Mouse (Mus musculus): ENCODE measurements at regions not wholly inside any gene's neighbourhood (a gene's known extent, or its start where the extent isn't known, plus 50 kb on each side); places are given as distances from the start of the nearest gene placed in this dataset.

GRCm38 (mm10) chr8:26287665-26288064 lies 168.3 kb downstream of the Gm45692 start:
- DNase-seq (ENCODE audit: low spot score): no peak

- DNase-seq (ENCODE audit: low spot score): no peak
These were observed 168.8 kb downstream of the Gm45692 start for GRCm38 (mm10) chr8:26288163-26288562.

GRCm38 (mm10) chr8:26298066-26298804 lies 178.9 kb downstream of the Gm45692 start:
- no peak for DNase-seq (ENCODE audit: low spot score)

GRCm38 (mm10) chr8:26300246-26300645 lies 180.9 kb downstream of the Gm45692 start:
- no peak for DNase-seq (ENCODE audit: low spot score)

GRCm38 (mm10) chr8:26301961-26302360 lies 182.6 kb downstream of the Gm45692 start:
- DNase-seq (ENCODE audit: low spot score): no peak

GRCm38 (mm10) chr8:26304566-26304965 lies 185.2 kb downstream of the Gm45692 start:
- DNase-seq (ENCODE audit: low spot score): no peak

- peak; percentile 79 for DNase-seq (ENCODE audit: low spot score)
These were observed 185.9 kb downstream of the Gm45692 start for GRCm38 (mm10) chr8:26305061-26305879.

- DNase-seq (ENCODE audit: low spot score): peak; percentile 74
These were observed 188.8 kb downstream of the Gm45692 start for GRCm38 (mm10) chr8:26308121-26308641.

- DNase-seq (ENCODE audit: low spot score): no peak
These were observed 190.4 kb downstream of the Gm45692 start for GRCm38 (mm10) chr8:26309764-26310163.

GRCm38 (mm10) chr8:26323606-26324350 lies 204.4 kb downstream of the Gm45692 start:
- no peak for DNase-seq (ENCODE audit: low spot score)

- no peak for DNase-seq (ENCODE audit: low spot score)
These were observed 205.3 kb downstream of the Gm45692 start for GRCm38 (mm10) chr8:26324606-26325005.

- DNase-seq (ENCODE audit: low spot score): no peak
These were observed 210.5 kb downstream of the Gm45692 start for GRCm38 (mm10) chr8:26329813-26330212.

- DNase-seq (ENCODE audit: low spot score): no peak
These were observed 217.7 kb downstream of the Gm45692 start for GRCm38 (mm10) chr8:26336906-26337650.

- peak; percentile 82 for DNase-seq (ENCODE audit: low spot score)
These were observed 225.7 kb downstream of the Gm45692 start for GRCm38 (mm10) chr8:26345078-26345477.

GRCm38 (mm10) chr8:26349231-26349630 lies 229.9 kb downstream of the Gm45692 start:
- no peak for DNase-seq (ENCODE audit: low spot score)

- no peak for DNase-seq (ENCODE audit: low spot score)
These were observed 230.5 kb downstream of the Gm45692 start for GRCm38 (mm10) chr8:26349854-26350253.

- no peak for DNase-seq (ENCODE audit: low spot score)
These were observed 231.3 kb downstream of the Gm45692 start for GRCm38 (mm10) chr8:26350616-26351015.

- DNase-seq (ENCODE audit: low spot score): peak; percentile 67
These were observed 232.6 kb downstream of the Gm45692 start for GRCm38 (mm10) chr8:26351643-26352540.

- no peak for DNase-seq (ENCODE audit: low spot score)
These were observed 233.2 kb downstream of the Gm45692 start for GRCm38 (mm10) chr8:26352541-26353010.

- DNase-seq (ENCODE audit: low spot score): no peak
These were observed 234.1 kb downstream of the Gm45692 start for GRCm38 (mm10) chr8:26353476-26353875.

Measured in embryo, embryonic 10.5 days (tissue).